Mouse (Mus musculus) naive thymus-derived CD4-positive, alpha-beta T cell, adult 2 months (primary cell): Measurements from ENCODE around the gene Pnck.

Source experiments
- DNase-seq: peaks from one replicate; pipeline ENCODE4 v3.0.0-alpha.2; 2011; ENCODE audit warnings: low read depth

The Pnck gene

DNA sequence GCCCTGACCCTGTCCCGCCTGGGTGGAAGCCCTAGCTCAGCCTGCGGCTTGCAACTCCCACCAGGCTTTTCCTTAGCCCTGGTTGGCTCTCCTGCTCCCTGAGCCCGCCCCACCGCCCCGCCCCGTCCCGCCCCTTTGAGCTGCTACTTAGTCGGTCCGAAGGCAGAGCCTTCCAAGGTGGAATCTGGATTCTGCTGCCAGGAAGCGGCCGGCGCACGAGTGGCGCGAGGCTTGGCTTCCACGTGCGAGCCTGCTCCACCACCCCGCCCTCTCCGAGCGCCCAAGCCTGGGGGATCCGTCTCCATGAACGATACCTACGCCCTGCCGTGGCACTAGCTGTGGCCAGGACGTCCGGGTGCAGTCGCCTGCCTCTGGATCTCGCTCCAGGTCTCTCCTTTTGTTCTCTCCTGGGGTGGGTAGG, 20.7 kb downstream of the Pnck start, which contains the start of gene Dusp9:
Gene Dusp9 (plus strand): TSS at position 165 of the 421 bp plus-strand sequence.
- no peak for DNase-seq

DNA sequence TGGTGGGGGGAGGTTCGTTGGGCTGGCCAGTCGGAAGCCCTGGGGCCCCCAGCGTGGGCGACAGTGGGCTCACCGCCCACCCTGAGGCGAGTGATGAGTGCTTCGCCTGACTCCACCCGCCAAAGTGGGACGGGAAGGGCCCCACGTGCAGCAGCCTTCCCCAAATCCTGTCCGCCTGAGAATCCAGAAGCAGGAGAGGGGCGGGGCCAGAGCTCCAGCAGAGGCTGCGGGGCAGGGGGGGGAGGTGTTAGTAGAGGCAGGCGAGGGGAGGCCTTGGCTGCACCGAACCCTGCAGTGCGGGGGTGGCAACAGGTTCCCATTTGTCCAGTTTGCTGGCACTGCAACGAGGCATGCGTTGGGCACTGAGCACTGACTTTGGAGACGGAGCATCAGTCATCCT, 22.5 kb downstream of the Pnck start:
- no peak for DNase-seq

DNA sequence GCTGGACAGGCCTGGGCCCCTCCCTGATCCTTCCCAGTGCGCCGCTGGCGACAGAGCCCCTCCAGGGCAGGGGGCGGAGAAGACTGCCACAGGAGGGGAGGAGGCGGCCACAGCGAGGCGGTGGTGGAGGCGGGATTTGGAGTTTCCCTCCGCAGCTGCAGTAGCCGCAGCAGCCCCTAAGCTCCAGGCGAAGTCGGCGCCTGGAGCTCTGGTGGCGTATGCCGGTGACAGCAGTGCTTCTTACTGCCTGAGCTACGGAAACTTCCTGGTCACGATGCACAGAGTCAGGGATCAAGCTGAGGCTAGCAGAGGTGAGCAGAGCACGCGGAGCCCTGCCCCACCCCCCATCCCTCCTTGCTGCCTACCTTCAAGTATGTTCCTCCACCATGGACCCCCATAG, 24.5 kb downstream of the Pnck start:
- DNase-seq = no peak

DNA sequence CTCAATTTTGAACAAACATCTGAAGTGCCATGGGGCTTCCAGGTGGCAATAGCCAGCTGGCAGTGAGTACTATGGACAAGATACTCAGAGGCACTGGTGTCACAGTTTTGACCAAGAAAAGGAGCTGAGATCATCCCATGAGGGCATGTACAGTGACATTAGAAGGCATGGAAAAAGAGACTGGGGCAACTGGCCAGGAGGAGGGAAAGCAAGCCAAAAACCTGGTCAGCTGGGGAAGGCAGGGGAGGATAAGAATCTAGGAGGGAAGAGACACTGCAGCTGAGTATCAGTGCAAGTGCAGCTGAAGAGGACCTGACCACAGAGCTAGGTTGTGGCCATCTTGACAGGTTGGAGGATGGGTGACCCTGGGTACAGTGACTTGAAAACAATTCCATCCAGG, 32.9 kb downstream of the Pnck start:
- no peak for DNase-seq

DNA sequence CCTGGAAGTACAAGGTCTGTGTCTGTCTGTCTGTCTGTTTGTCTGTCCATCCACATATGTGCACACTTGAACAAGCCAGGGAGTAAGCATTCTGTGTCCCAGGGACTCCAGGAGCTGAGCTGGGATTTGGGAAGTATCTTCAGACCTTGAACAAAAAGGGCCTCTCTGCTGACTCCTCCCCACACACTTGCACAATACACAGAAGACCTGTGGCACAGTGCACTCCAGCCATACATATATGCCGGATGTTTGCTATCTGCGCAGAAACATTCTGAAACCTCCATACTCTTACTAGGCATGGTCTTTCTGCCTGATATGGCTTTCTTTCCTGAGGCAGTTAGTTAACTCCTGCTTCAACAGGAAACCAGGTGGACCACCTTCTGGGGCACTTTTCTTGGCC, 40.0 kb downstream of the Pnck start:
- DNase-seq = no peak

DNA sequence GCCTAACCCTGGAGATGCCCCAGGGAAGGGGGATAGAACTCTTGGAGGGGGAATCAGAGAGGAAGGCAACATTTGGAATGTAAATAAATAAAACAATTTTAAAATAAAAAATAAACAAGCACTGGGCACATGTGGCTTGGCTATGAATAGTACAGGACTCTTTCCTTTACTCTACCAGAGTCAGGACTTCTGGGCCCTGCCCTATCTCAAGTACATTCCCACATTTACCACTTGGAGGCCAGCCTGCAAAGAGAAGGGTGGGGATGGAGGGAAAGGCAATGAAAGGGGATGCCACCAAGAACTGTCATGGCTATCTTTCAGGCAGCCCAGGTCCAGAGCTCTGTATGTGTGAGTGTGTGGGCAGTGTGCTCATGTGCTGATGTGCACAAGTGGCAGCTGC, 40.5 kb downstream of the Pnck start:
- DNase-seq = no peak

DNA sequence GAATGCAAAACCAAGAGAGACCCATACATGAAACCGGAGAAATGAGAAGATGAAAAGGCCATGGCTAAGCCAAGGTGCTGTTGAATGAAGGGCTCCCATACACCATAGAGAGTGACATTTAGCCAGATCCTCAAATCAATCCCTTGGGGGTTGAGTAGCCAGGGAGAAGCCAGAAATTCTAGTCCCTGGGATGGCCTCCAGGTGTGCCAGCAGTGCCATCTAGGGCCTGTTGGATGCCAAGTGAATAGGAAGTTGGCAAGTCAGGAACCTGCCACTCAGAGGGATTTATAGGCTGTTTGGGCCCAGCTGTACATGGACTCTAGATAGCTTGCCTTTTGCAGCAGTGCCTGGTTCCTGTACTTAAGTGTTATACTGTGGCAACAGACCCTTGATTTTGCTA, 44.0 kb downstream of the Pnck start:
- no peak for DNase-seq

DNA sequence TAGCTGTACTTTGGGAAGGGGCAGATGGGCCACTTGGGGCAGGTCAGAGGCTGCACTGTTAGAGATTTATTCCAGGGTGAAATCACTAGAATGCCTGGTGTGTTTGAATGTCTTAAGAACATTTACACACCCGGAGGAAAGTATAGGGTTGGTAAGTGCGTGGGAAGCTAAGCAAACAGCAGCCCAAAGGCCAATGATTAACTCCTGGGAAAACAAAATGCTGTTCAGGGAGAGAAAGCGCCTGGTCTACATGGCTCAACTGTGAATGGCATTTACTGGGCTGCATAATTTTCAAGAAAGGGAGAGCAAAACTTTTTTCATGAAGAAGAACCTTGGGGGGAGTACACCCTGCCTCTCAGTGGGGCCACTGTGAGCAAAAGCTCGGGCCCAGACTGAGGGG, 46.3 kb downstream of the Pnck start:
- no peak for DNase-seq
